Comparison of ENCODE assay signal across 8 mouse cellular contexts in genomic region chr19:47836701-47837526, GRCm38 (mm10). TPM values are rescaled to one million over a fixed set of nuclear protein-coding genes. Genes with fewer than 3 reads are reported as not detected.
DNase-seq lines count a peak whose midpoint lies in the region; ATAC-seq and TF ChIP-seq lines count a peak whose summit lies in the region.

No protein-coding gene starts in this region.

- DNase-seq in CD8-positive naive resting alpha-beta T cell, adult 2 months (ENCODE audit: low read depth in 2 of 2, low spot score in 2 of 2), result peak; percentile 36 to 46
- peak; percentile 57 to 68 for DNase-seq in heart, postnatal 14 days
- peak; percentile 30 to 61 for DNase-seq in kidney, postnatal 36 days
- peak; percentile 74 for DNase-seq in lung, embryonic 14.5 days
- DNase-seq in thymus, postnatal 0 days (ENCODE audit: low spot score), result peak; percentile 49

- no peak for TF ChIP-seq POLR2A in bone marrow macrophage, adult 2 months (IDR thresholded peaks at IDR 0.05; ENCODE audit: borderline replicate concordance, low read depth, low read length)

- peak overlapping the region; percentile 60 for H3K9ac ChIP-seq in forebrain, embryonic 13.5 days
- peak overlapping the region; percentile 34 for H3K9ac ChIP-seq in lung, embryonic 14.5 days
- H3K9ac ChIP-seq in neural tube, embryonic 15.5 days (replicated peaks), result peak overlapping the region; percentile 49

- no peaks in the 10 kb centered on the region for H3K4me1 ChIP-seq in bone marrow macrophage, adult 2 months (ENCODE audit: control insufficient read depth, insufficient read depth, low read length)
- H3K4me1 ChIP-seq in forebrain, embryonic 13.5 days, result no peaks in the 10 kb centered on the region
- H3K4me1 ChIP-seq in lung, embryonic 14.5 days (ENCODE audit: insufficient read depth), result 0 out of 2 replicates have a peak, but pooled peaks cover 2% of the 10 kb centered on the region
- H3K4me1 ChIP-seq in neural tube, embryonic 15.5 days, result peaks cover 9% of the 10 kb centered on the region

- peak overlapping the region; percentile 86 for H3K4me2 ChIP-seq in forebrain, embryonic 13.5 days
- H3K4me2 ChIP-seq in lung, embryonic 14.5 days, result peak overlapping the region; percentile 84
- H3K4me2 ChIP-seq in neural tube, embryonic 15.5 days, result peak overlapping the region; percentile 94

- H3K9me3 ChIP-seq in forebrain, embryonic 13.5 days (replicated peaks), result no peaks in the 10 kb centered on the region
- H3K9me3 ChIP-seq in lung, embryonic 14.5 days (ENCODE audit: low read depth, low read length), result no peaks in the 10 kb centered on the region
- no peaks in the 10 kb centered on the region for H3K9me3 ChIP-seq in neural tube, embryonic 15.5 days (replicated peaks)

- TF ChIP-seq CTCF in bone marrow macrophage, adult 2 months (IDR thresholded peaks at IDR 0.05; ENCODE audit: low read depth, low read length), result no peak
- TF ChIP-seq CTCF in lung, embryonic 14.5 days (IDR thresholded peaks at IDR 0.05; ENCODE audit: low read depth), result peak; percentile 47

- peak overlapping the region; percentile 54 for H3K4me3 ChIP-seq in bone marrow macrophage, adult 2 months (ENCODE audit: insufficient read depth, low read length)
- H3K4me3 ChIP-seq in forebrain, embryonic 13.5 days, result peak overlapping the region; percentile 53
- H3K4me3 ChIP-seq in lung, embryonic 14.5 days (ENCODE audit: low read depth, low read length), result peak overlapping the region; percentile 44
- H3K4me3 ChIP-seq in neural tube, embryonic 15.5 days (replicated peaks), result peak overlapping the region; percentile 58

- 2% methylated on average over 49 of the region's 49 CpGs for WGBS in forebrain, embryonic 13.5 days
- 3% methylated on average over 49 of the region's 49 CpGs for WGBS in lung, embryonic 14.5 days
- WGBS in neural tube, embryonic 15.5 days, result 3% methylated on average over 47 of the region's 49 CpGs

- peak; percentile 96 for ATAC-seq in forebrain, embryonic 13.5 days
- ATAC-seq in lung, embryonic 14.5 days (ENCODE audit: insufficient read depth), result peak; percentile 91
- peak; percentile 94 for ATAC-seq in neural tube, embryonic 15.5 days (ENCODE audit: low FRiP score)

- no peaks in the 10 kb centered on the region for H3K36me3 ChIP-seq in forebrain, embryonic 13.5 days (ENCODE audit: poor library complexity, severe bottlenecking)
- H3K36me3 ChIP-seq in lung, embryonic 14.5 days (ENCODE audit: insufficient read depth), result no peaks in the 10 kb centered on the region
- no peaks in the 10 kb centered on the region for H3K36me3 ChIP-seq in neural tube, embryonic 15.5 days

- H3K27me3 ChIP-seq in forebrain, embryonic 13.5 days, result peaks cover 5% of the 10 kb centered on the region; the same call in 1 of the 2 replicates
- peaks cover 8% of the 10 kb centered on the region for H3K27me3 ChIP-seq in lung, embryonic 14.5 days (ENCODE audit: insufficient read depth, low read length)
- H3K27me3 ChIP-seq in neural tube, embryonic 15.5 days (replicated peaks), result no peaks in the 10 kb centered on the region

- intact Hi-C loops in heart, postnatal 14 days (cut with DNase I), result no loop called here

- no peak overlapping the region for H3K27ac ChIP-seq in bone marrow macrophage, adult 2 months (ENCODE audit: insufficient read depth, low read depth, low read length)
- H3K27ac ChIP-seq in forebrain, embryonic 13.5 days, result no peak overlapping the region
- no peak overlapping the region for H3K27ac ChIP-seq in lung, embryonic 14.5 days (ENCODE audit: low read depth)
- H3K27ac ChIP-seq in neural tube, embryonic 15.5 days (replicated peaks), result no peak overlapping the region

RNA-seq across cellular contexts. Expression of gene Gsto1, which starts 17.9 kb away (rescaled TPM):
- polyA plus RNA-seq in bone marrow macrophage, adult 2 months (2012; ENCODE audit: insufficient read depth, insufficient read length, missing spikeins), result 137 and 156 TPM in 2 replicates
- polyA plus RNA-seq in forebrain, embryonic 13.5 days (2015; fragmentation: Nextera tagmentation; extraction: Ambion mirVana), result 74.9 and 80.3 TPM in 2 replicates
- total RNA-seq in heart, postnatal 14 days (2021), result 100 to 1,000 TPM; 133 to 134 TPM
- polyA plus RNA-seq in lung, embryonic 14.5 days (2014; fragmentation: Nextera tagmentation; extraction: Ambion mirVana), result 80.5 and 80.6 TPM in 2 replicates
- polyA plus RNA-seq in neural tube, embryonic 15.5 days (2015; fragmentation: Nextera tagmentation; extraction: Ambion mirVana), result 156 and 169 TPM in 2 replicates
- polyA plus RNA-seq in thymus, postnatal 0 days (2015; fragmentation: Nextera tagmentation; extraction: Ambion mirVana), result 84.0 and 157 TPM in 2 replicates

RNA-seq across cellular contexts. Expression of gene Gsto2, which starts 28.4 kb away (rescaled TPM):
- polyA plus RNA-seq in bone marrow macrophage, adult 2 months (2012; ENCODE audit: insufficient read depth, insufficient read length, missing spikeins), result 0.71 and 0.97 TPM in 2 replicates
- polyA plus RNA-seq in forebrain, embryonic 13.5 days (2015; fragmentation: Nextera tagmentation; extraction: Ambion mirVana), result 1.2 and 1.8 TPM in 2 replicates
- 1 to 10 TPM; 1.6 to 1.7 TPM for total RNA-seq in heart, postnatal 14 days (2021)
- polyA plus RNA-seq in lung, embryonic 14.5 days (2014; fragmentation: Nextera tagmentation; extraction: Ambion mirVana), result 0.72 and 1.4 TPM in 2 replicates
- 1.4 and 1.8 TPM in 2 replicates for polyA plus RNA-seq in neural tube, embryonic 15.5 days (2015; fragmentation: Nextera tagmentation; extraction: Ambion mirVana)
- 0.39 and 0.52 TPM in 2 replicates for polyA plus RNA-seq in thymus, postnatal 0 days (2015; fragmentation: Nextera tagmentation; extraction: Ambion mirVana)
